Mouse (Mus musculus) layer of hippocampus, adult 2 months (tissue): Measurements from ENCODE around the gene Srrm1. TPM values are rescaled to one million over a fixed set of nuclear protein-coding genes. Genes with fewer than 3 reads are reported as not detected.

Experiments used
- DNase-seq, 2 experiments: peaks; one replicate each; pipeline ENCODE4 v3.0.0; 2022; ENCODE audit warnings: low spot score in 2 of 2
- H3K27ac ChIP-seq: fragments of 200-600 bp; 2 replicates; pipeline ENCODE4 v1.8.1; 2022
- H3K4me3 ChIP-seq: fragments of 200-600 bp; 2 replicates; pipeline ENCODE4 v1.8.1; 2022; ENCODE audit warnings: mild to moderate bottlenecking
- CTCF ChIP-seq: fragments of 200-600 bp; conservative IDR thresholded peaks from 2 replicates; pipeline ENCODE4 v1.8.1; 2022; ENCODE audit warnings: antibody characterized with exemption, mild to moderate bottlenecking, moderate library complexity
- total RNA-seq, 2 experiments: library from RNA; stranded (reverse); gene quantifications; 2 replicates each; pipeline ENCODE4 v1.2.3; 2021

Gene Srrm1
- total RNA-seq, 2 experiments from 2014 or later = 136 to 153 TPM

GRCm38 (mm10) chr4:135335327-135336022 is 17.6 kb downstream of the Srrm1 start:
- TF ChIP-seq CTCF = no peak
- Histone ChIP-seq H3K4me3 (no peak overlapping the region), H3K27ac (no peak overlapping the region)
- DNase-seq = no peak

DNA sequence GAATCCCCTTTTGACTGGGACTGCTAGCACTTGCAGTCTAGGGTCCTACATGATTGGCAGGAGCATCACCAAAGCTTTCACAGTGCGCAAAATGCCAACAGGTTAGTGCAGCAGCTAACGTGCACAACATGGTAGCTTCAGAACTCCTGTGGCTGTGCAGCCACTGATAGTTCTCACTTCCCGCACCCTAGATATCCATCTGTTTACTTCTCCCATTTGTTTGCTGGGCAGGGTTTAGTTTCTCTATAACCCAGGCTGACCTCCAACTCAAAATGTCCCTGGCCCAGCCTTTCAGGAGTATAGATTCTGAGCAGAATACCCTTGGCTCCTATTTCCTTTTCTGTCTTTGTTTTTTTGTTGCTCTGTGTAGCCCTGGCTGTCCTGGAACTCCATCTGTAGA is 26.7 kb downstream of the Srrm1 start:
- Histone ChIP-seq H3K4me3 (no peak overlapping the region), H3K27ac (peak overlapping the region; percentile 36)
- TF ChIP-seq CTCF = no peak
- DNase-seq = no peak

DNA sequence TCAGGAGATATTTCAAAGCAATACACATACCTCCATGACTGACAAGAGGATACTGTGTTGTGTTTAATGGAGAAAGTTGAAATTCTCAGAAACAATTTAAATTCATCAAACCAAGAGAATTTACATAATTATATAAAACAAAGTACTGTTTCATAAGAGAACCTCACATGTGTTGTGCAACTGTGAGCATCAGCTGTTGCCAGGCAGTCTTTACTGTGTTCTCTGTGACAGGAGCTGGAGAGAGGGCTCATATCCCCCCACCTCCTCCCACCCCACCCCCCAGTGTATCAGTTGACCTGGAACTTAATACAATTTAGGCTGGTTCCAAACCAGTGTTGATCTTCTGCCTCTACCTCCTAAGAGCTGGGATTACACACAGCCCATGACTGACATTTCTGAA is 27.1 kb downstream of the Srrm1 start:
- TF ChIP-seq CTCF = no peak

GRCm38 (mm10) chr4:135323021-135323420 is 30.1 kb downstream of the Srrm1 start:
- H3K27ac ChIP-seq = no peak overlapping the region
- no peak overlapping the region for H3K4me3 ChIP-seq
- no peak for TF ChIP-seq CTCF
- no peak for DNase-seq

More for the DNA sequence above, 27.1 kb downstream of the Srrm1 start:
- Histone ChIP-seq H3K27ac (peak overlapping the region; percentile 36; the same call in 1 of the 2 replicates), H3K4me3 (no peak overlapping the region)
- peak; percentile 26 to 38 for DNase-seq

DNA sequence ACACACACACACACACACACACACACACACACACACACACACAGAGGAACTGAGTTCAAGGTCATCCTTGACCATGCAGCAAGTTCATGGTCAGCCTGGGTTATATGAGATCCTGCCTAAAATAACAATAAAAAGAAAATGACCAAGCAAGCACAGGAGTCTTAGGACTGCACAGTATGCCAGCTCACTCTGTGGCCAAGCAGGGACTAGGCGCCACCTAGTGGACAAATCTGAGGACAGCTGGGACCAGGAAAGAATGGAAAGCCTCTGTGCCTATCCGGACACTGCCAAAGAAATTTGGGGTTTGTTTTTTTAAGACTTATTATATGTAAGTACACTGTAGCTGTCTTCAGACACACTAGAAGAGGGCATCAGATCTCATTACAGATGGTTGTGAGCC is 35.2 kb downstream of the Srrm1 start:
- peak; percentile 62 to 82 for DNase-seq
- peak; percentile 94 for TF ChIP-seq CTCF
- no peak overlapping the region for H3K4me3 ChIP-seq
- H3K27ac ChIP-seq = no peak overlapping the region

- no peak for DNase-seq
- Histone ChIP-seq H3K4me3 (no peak overlapping the region), H3K27ac (peak overlapping the region; percentile 32; the same call in 1 of the 2 replicates)
- no peak for TF ChIP-seq CTCF
These were observed 35.6 kb downstream of the Srrm1 start for GRCm38 (mm10) chr4:135317539-135317938.

DNA sequence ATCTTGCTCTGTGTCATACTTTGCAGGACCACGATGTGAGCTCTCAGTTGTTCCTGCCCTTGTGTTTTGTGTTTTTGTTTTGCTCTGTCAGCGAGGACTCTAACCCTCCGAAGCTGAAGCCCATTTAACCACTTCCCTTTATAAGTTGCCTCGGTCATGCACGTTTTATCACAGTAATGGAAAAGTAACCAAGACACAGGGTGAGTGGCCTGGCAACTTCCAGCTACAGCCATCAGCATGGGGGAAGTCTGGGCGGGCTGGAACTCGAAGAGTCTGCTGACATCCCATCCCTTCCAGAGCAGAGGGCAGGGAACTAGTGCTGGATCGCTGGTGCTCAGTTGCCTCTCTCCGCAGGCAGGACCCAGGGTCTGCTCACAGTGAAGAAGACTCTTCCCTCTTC is 37.8 kb downstream of the Srrm1 start:
- DNase-seq = no peak
- no peak for TF ChIP-seq CTCF
- Histone ChIP-seq H3K27ac (no peak overlapping the region), H3K4me3 (no peak overlapping the region)

- no peak for TF ChIP-seq CTCF
- no peak overlapping the region for H3K4me3 ChIP-seq
- H3K27ac ChIP-seq = no peak overlapping the region
- no peak for DNase-seq
These were observed 38.7 kb downstream of the Srrm1 start for GRCm38 (mm10) chr4:135314419-135314832.

- no peak for DNase-seq
- Histone ChIP-seq H3K27ac (no peak overlapping the region), H3K4me3 (no peak overlapping the region)
- no peak for TF ChIP-seq CTCF
These were observed 39.3 kb downstream of the Srrm1 start for GRCm38 (mm10) chr4:135313761-135314241.

DNA sequence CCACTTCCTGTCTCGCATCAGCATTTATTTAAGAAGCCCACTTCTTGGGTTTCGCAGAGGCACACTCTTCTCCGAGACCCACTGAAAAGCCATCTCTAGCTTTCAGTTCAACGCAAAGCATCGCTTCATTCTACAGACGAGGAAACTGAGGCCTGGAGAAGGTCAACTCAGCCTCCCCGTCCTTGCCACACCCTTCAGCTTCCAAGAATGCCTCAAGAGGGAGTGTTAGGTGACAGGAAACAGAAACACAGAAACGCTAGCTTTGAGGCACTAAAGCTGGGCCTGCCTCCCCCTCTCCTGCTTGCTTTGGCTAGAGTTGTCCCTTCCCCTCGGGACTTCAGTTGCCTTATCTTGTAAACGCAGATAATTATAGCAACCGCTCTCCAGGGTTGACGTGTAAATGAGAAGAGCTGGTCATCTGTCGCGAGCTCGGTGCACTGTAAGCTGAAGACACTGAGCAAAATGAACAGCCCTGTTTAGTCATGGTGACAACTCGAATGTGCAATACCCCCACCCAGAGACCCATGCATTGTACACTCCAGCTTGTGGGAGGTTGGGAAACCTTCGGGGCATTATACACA is 39.9 kb downstream of the Srrm1 start:
- DNase-seq = no peak
- TF ChIP-seq CTCF = no peak
- Histone ChIP-seq H3K27ac (peak overlapping the region; percentile 65), H3K4me3 (no peak overlapping the region)

DNA sequence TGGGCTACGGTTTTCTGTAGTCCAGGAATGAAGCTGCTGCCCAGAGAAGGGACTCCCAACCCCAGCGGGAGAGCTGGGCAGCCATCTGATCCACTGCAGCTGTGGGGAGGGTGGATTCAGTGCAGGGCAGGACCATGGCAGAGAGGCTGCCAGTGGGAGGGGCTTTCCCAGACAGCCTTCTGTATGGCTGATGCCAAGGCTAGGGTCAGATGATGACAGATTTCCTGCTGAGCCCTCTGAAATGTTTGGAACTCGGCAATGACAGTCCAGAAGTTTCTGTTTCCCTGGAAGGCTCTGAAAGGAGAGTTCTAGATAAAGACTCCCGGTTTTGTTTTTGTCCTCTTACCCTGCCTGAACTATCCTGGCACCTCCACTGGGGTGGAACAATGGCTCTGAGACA is 40.4 kb downstream of the Srrm1 start:
- no peak for DNase-seq
- peak overlapping the region; percentile 65 for H3K27ac ChIP-seq
- H3K4me3 ChIP-seq = no peak overlapping the region
- TF ChIP-seq CTCF = 0 out of 2 replicates have a peak, but pooled peaks have one; percentile 7

DNA sequence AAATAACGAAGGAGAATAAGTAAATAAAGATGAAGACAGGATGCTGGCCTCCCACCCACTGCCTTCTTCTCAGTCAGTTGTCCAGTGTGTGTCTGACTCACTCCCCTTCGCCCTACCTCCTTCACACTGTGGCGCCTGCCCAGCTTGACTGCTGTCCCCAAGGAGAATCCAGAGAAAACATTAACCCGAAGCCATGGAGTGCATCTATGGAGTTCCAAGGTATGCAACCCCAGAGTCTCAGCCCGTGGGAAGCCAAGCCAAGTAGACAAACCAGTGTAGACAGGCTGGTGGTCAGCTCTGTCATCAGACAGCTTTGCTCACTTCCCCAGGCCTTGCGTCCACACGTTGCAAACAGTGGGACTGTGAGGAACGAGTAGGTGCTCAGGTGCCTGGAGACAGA is 42.8 kb downstream of the Srrm1 start:
- H3K4me3 ChIP-seq = no peak overlapping the region
- TF ChIP-seq CTCF = no peak
- no peak for DNase-seq
- no peak overlapping the region for H3K27ac ChIP-seq

DNA sequence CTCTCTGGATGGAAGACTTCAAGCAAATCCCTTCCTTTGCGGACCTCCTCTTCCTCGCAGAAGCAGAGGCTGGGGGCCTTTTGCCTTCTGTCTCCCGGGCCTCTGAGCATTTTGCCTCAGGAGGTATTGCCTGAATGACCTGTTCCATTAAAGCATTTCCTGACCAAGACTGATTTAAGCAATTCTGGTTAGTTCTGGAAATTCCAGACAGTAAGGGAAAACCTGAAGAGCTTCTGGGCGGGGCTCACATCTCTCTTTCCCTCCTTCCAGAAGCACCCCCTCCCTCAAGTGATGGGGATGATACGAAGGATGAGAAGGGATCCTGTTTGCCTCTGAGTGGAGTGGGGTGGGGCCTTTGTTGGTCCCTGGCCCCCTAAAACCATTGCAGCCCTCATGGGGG is 43.4 kb downstream of the Srrm1 start:
- no peak for DNase-seq
- Histone ChIP-seq H3K4me3 (no peak overlapping the region), H3K27ac (no peak overlapping the region)
- no peak for TF ChIP-seq CTCF
